In genomic region chr2:157102256-157102655, GRCm38 (mm10) we compare ENCODE assay signal across 24 mouse cellular contexts. TPM values are rescaled to one million over a fixed set of nuclear protein-coding genes. Genes with fewer than 3 reads are reported as not detected.
"Had no signal": no experiment of that assay in that cellular context is flagged by ENCODE, and none has a peak within 500 bp of the region (broad histone marks: within the 10 kb centered on the region; RNA-seq: fewer than 3 reads in every experiment).

No protein-coding gene starts in this region.

- H3K9ac ChIP-seq: liver, embryonic 15.5 days; liver, postnatal 0 days; lung, embryonic 15.5 days; midbrain, embryonic 13.5 days; midbrain, embryonic 15.5 days had no signal

- H3K4me2 ChIP-seq: liver, embryonic 15.5 days; lung, embryonic 15.5 days; midbrain, embryonic 13.5 days; midbrain, embryonic 15.5 days had no signal

- H3K4me1 ChIP-seq: liver, embryonic 15.5 days; lung, embryonic 15.5 days; midbrain, embryonic 10.5 days; midbrain, embryonic 13.5 days; midbrain, embryonic 15.5 days had no signal

- H3K27me3 ChIP-seq: liver, embryonic 15.5 days; lung, embryonic 15.5 days; midbrain, embryonic 13.5 days; midbrain, embryonic 15.5 days had no signal

- H3K9me3 ChIP-seq: liver, embryonic 15.5 days; lung, embryonic 15.5 days; midbrain, embryonic 10.5 days; midbrain, embryonic 13.5 days; midbrain, embryonic 15.5 days had no signal

- H3K27ac ChIP-seq: liver, embryonic 15.5 days; lung, embryonic 15.5 days; midbrain, embryonic 10.5 days; midbrain, embryonic 13.5 days; midbrain, embryonic 15.5 days had no signal

- H3K36me3 ChIP-seq: midbrain, embryonic 15.5 days had no signal

- H3K4me3 ChIP-seq: liver, embryonic 15.5 days; lung, embryonic 15.5 days; midbrain, embryonic 10.5 days; midbrain, embryonic 13.5 days; midbrain, embryonic 15.5 days; myocyte had no signal

- DNase-seq: liver, postnatal 0 days; lung, adult 2 months; lung, postnatal 4 days; retina, postnatal 1 day; right cerebral cortex, postnatal 25 days; right cerebral cortex, postnatal 4 days; spleen, adult 18-20 months; thymus, adult 18-20 months; thymus, postnatal 14 days; thymus, postnatal 36 days had no signal

- ATAC-seq: liver, postnatal 0 days; lung, postnatal 0 days; midbrain, embryonic 13.5 days; midbrain, embryonic 15.5 days had no signal

RNA-seq across cellular contexts. Expression of gene Tldc2, which starts 15.4 kb away (rescaled TPM):
- total RNA-seq: megakaryocyte, adult 5-6 weeks; megakaryocyte-erythroid progenitor cell, adult 5-6 weeks had no signal
- polyA plus RNA-seq: liver, embryonic 15.5 days; liver, postnatal 0 days; lung, adult 2 months; lung, embryonic 15.5 days; lung, postnatal 0 days; midbrain, embryonic 10.5 days; midbrain, embryonic 13.5 days; midbrain, embryonic 15.5 days; myocyte; neural tube, embryonic 11.5 days; neural tube, embryonic 14.5 days; stomach, embryonic 14.5 days; stomach, embryonic 16.5 days; thymus, postnatal 0 days had no signal
